ENCODE assay signal across 11 mouse cellular contexts in genomic region chr9:77481380-77481779, GRCm38 (mm10).
A peak's percentile ranks its signal among the peaks of the same experiment; 100 is the strongest.
DNase-seq lines count a peak whose midpoint lies in the region; ATAC-seq and TF ChIP-seq lines count a peak whose summit lies in the region.
"Had no signal": no experiment of that assay in that cellular context is flagged by ENCODE, and none has a peak within 500 bp of the region (broad histone marks: within the 10 kb centered on the region; RNA-seq: fewer than 3 reads in every experiment).

No protein-coding gene starts in this region.

- H3K27ac ChIP-seq in lung, postnatal 0 days (ENCODE audit: low read length), result no peak overlapping the region
- peak overlapping the region; percentile 17; the same call in 1 of the 2 replicates for H3K27ac ChIP-seq in embryonic facial prominence, embryonic 14.5 days (replicated peaks; ENCODE audit: low read depth, low read length)
- H3K27ac ChIP-seq in heart, embryonic 16.5 days (ENCODE audit: low read length), result peak overlapping the region; percentile 33
- peak overlapping the region; percentile 43 for H3K27ac ChIP-seq in testis, adult 2 months (ENCODE audit: control insufficient read depth, insufficient read depth, low read depth, low read length)
- H3K27ac ChIP-seq: embryonic facial prominence, embryonic 13.5 days had no signal

- no peak overlapping the region for H3K4me2 ChIP-seq in lung, postnatal 0 days (replicated peaks; ENCODE audit: low read depth, low read length)
- H3K4me2 ChIP-seq in embryonic facial prominence, embryonic 14.5 days (ENCODE audit: low read depth, low read length), result no peak overlapping the region
- no peak overlapping the region for H3K4me2 ChIP-seq in heart, embryonic 16.5 days (ENCODE audit: low read depth, low read length)
- H3K4me2 ChIP-seq: embryonic facial prominence, embryonic 13.5 days; hindbrain, embryonic 15.5 days had no signal

- no peak overlapping the region for H3K4me3 ChIP-seq in lung, postnatal 0 days (ENCODE audit: low read depth, low read length)
- H3K4me3 ChIP-seq in embryonic facial prominence, embryonic 14.5 days (ENCODE audit: low read depth, low read length), result no peak overlapping the region
- no peak overlapping the region for H3K4me3 ChIP-seq in heart, embryonic 16.5 days (ENCODE audit: low read length)
- no peak overlapping the region for H3K4me3 ChIP-seq in testis, adult 2 months (ENCODE audit: control insufficient read depth, low read depth, low read length)
- H3K4me3 ChIP-seq: embryonic facial prominence, embryonic 13.5 days; hindbrain, embryonic 15.5 days had no signal

- H3K9me3 ChIP-seq in lung, postnatal 0 days (ENCODE audit: low read length), result no peaks in the 10 kb centered on the region
- H3K9me3 ChIP-seq in embryonic facial prominence, embryonic 14.5 days (ENCODE audit: control insufficient read depth, low read length), result no peaks in the 10 kb centered on the region
- H3K9me3 ChIP-seq in heart, embryonic 16.5 days (replicated peaks; ENCODE audit: control insufficient read depth, low read length), result no peaks in the 10 kb centered on the region
- H3K9me3 ChIP-seq: embryonic facial prominence, embryonic 13.5 days; hindbrain, embryonic 15.5 days had no signal

- DNase-seq in lung, postnatal 0 days (ENCODE audit: low spot score), result peak; percentile 23
- DNase-seq in lung, adult 18-20 months, result no peak
- DNase-seq in embryonic facial prominence, embryonic 14.5 days (ENCODE audit: low spot score), result no peak
- DNase-seq in cerebellum, postnatal 25 days, result no peak
- DNase-seq: liver, postnatal 0 days; right cerebral cortex, postnatal 4 days had no signal

- ATAC-seq in lung, postnatal 0 days, result no peak
- ATAC-seq in embryonic facial prominence, embryonic 14.5 days (ENCODE audit: low read depth), result no peak
- no peak for ATAC-seq in heart, embryonic 16.5 days (replicated peaks; ENCODE audit: extremely low read depth, insufficient read depth, low FRiP score)
- ATAC-seq in frontal cortex, adult (ENCODE audit: low TSS enrichment), result no peak
- ATAC-seq: liver, postnatal 0 days had no signal

- H3K27me3 ChIP-seq in lung, postnatal 0 days (replicated peaks; ENCODE audit: insufficient read depth, low read length), result no peaks in the 10 kb centered on the region
- no peaks in the 10 kb centered on the region for H3K27me3 ChIP-seq in embryonic facial prominence, embryonic 14.5 days (replicated peaks; ENCODE audit: control insufficient read depth, insufficient read depth, low read length)
- no peaks in the 10 kb centered on the region for H3K27me3 ChIP-seq in heart, embryonic 16.5 days (ENCODE audit: control insufficient read depth, insufficient read depth, low read length)
- no peaks in the 10 kb centered on the region for H3K27me3 ChIP-seq in testis, adult 2 months (ENCODE audit: control insufficient read depth, insufficient read depth, low read length)
- H3K27me3 ChIP-seq: embryonic facial prominence, embryonic 13.5 days; hindbrain, embryonic 15.5 days had no signal

- H3K36me3 ChIP-seq in lung, postnatal 0 days (ENCODE audit: insufficient read depth, low read length), result no peaks in the 10 kb centered on the region
- no peaks in the 10 kb centered on the region for H3K36me3 ChIP-seq in embryonic facial prominence, embryonic 14.5 days (ENCODE audit: control insufficient read depth, insufficient read depth, low read length)
- H3K36me3 ChIP-seq in heart, embryonic 16.5 days (ENCODE audit: control insufficient read depth, insufficient read depth), result no peaks in the 10 kb centered on the region
- no peaks in the 10 kb centered on the region for H3K36me3 ChIP-seq in testis, adult 2 months (ENCODE audit: control insufficient read depth, insufficient read depth, low read length)
- H3K36me3 ChIP-seq: embryonic facial prominence, embryonic 13.5 days; hindbrain, embryonic 15.5 days had no signal

- 45% methylated on average over 7 of the region's 7 CpGs for WGBS in lung, postnatal 0 days
- WGBS in embryonic facial prominence, embryonic 14.5 days, result 27% methylated on average over 7 of the region's 7 CpGs
- 50% methylated on average over 7 of the region's 7 CpGs for WGBS in heart, embryonic 16.5 days

- no peak overlapping the region for H3K9ac ChIP-seq in lung, postnatal 0 days (replicated peaks; ENCODE audit: low read depth)
- no peak overlapping the region for H3K9ac ChIP-seq in embryonic facial prominence, embryonic 14.5 days (ENCODE audit: low read depth, low read length)
- H3K9ac ChIP-seq in heart, embryonic 16.5 days (ENCODE audit: low read length), result 0 out of 2 replicates have a peak overlapping the region, but pooled peaks have one; percentile 7
- H3K9ac ChIP-seq: embryonic facial prominence, embryonic 13.5 days; hindbrain, embryonic 15.5 days; liver, postnatal 0 days had no signal

- TF ChIP-seq CTCF in lung, postnatal 0 days (IDR thresholded peaks at IDR 0.05), result no peak
- TF ChIP-seq CTCF in testis, adult 2 months (IDR thresholded peaks at IDR 0.05; ENCODE audit: control insufficient read depth, insufficient read depth, insufficient replicate concordance, low read depth, low read length), result no peak

- TF ChIP-seq EP300 in lung, postnatal 0 days (IDR thresholded peaks at IDR 0.05), result no peak

- H3K4me1 ChIP-seq in lung, postnatal 0 days (ENCODE audit: insufficient read depth, low read depth, low read length), result peaks cover 15% of the 10 kb centered on the region; the same call in 1 of the 2 replicates
- peaks cover 46% of the 10 kb centered on the region for H3K4me1 ChIP-seq in embryonic facial prominence, embryonic 14.5 days (ENCODE audit: control insufficient read depth, insufficient read depth, low read length)
- H3K4me1 ChIP-seq in heart, embryonic 16.5 days (ENCODE audit: control insufficient read depth, insufficient read depth, low read length), result peaks cover 43% of the 10 kb centered on the region
- no peaks in the 10 kb centered on the region; the same call in none of the 2 replicates for H3K4me1 ChIP-seq in testis, adult 2 months (ENCODE audit: control insufficient read depth, insufficient read depth, low read length)

- TF ChIP-seq POLR2A in testis, adult 2 months (IDR thresholded peaks at IDR 0.05; ENCODE audit: control insufficient read depth, low read depth, low read length), result no peak
